ENCODE assay signal across 8 mouse cellular contexts in the genomic region with DNA sequence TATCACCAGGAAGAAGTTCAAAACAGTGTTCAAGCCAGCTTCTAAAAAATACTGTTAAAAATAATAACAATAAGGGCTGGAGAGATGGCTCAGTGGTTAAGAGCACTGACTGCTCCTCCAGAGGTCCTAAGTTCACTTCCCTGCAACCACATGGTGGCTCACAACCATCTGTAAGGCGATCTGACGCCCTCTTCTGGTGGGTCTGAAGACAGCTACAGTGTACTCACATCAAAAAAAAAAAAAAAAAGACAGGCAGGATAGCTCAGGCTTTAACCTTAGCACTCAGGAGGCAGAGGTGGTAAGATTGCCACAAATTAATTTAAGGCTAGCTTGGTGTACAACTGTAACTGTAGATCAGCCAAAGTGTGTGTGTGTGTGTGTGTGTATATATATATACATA. TPM values are rescaled to one million over a fixed set of nuclear protein-coding genes. Genes with fewer than 3 reads are reported as not detected.
A peak's percentile ranks its signal among the peaks of the same experiment; 100 is the strongest.
DNase-seq lines count a peak whose midpoint lies in the region; ATAC-seq and TF ChIP-seq lines count a peak whose summit lies in the region.

No protein-coding gene starts in this region.

- TF ChIP-seq POLR2A in kidney, adult 2 months (IDR thresholded peaks at IDR 0.05; ENCODE audit: low read depth, low read length), result no peak
- TF ChIP-seq POLR2A in ES-Bruce4 (IDR thresholded peaks at IDR 0.05; ENCODE audit: insufficient read depth, low read length), result no peak
- TF ChIP-seq POLR2A in brain, embryonic 14.5 days (IDR thresholded peaks at IDR 0.05; ENCODE audit: borderline replicate concordance, extremely low read depth, insufficient read depth, insufficient read length, poor library complexity, severe bottlenecking), result no peak

- H3K27me3 ChIP-seq in kidney, adult 2 months (replicated peaks; ENCODE audit: control insufficient read depth, insufficient read depth, low read length), result no peaks in the 10 kb centered on the region
- H3K27me3 ChIP-seq in ES-Bruce4 (ENCODE audit: control insufficient read depth, insufficient read depth, low read length, poor library complexity, severe bottlenecking), result no peaks in the 10 kb centered on the region
- no peaks in the 10 kb centered on the region for H3K27me3 ChIP-seq in midbrain, embryonic 15.5 days (replicated peaks)

- peaks cover 7% of the 10 kb centered on the region for H3K4me1 ChIP-seq in kidney, adult 2 months (ENCODE audit: control insufficient read depth, insufficient read depth, low read length)
- H3K4me1 ChIP-seq in ES-Bruce4 (ENCODE audit: control insufficient read depth, insufficient read depth, low read length), result no peaks in the 10 kb centered on the region
- H3K4me1 ChIP-seq in midbrain, embryonic 15.5 days, result peaks cover 26% of the 10 kb centered on the region

- H3K4me2 ChIP-seq in midbrain, embryonic 15.5 days, result no peak overlapping the region

- H3K4me3 ChIP-seq in kidney, adult 2 months (ENCODE audit: insufficient read depth, low read depth, low read length), result no peak overlapping the region
- no peak overlapping the region for H3K4me3 ChIP-seq in ES-Bruce4 (ENCODE audit: low read depth, low read length)
- H3K4me3 ChIP-seq in midbrain, embryonic 15.5 days, result no peak overlapping the region

- no peaks in the 10 kb centered on the region for H3K9me3 ChIP-seq in ES-Bruce4 (replicated peaks; ENCODE audit: control insufficient read depth, insufficient read depth, low read length, poor library complexity, severe bottlenecking)
- H3K9me3 ChIP-seq in midbrain, embryonic 15.5 days, result no peaks in the 10 kb centered on the region

- no peak overlapping the region for H3K27ac ChIP-seq in kidney, adult 2 months (ENCODE audit: insufficient read depth, low read depth, low read length)
- H3K27ac ChIP-seq in ES-Bruce4 (ENCODE audit: insufficient read depth, low read length), result no peak overlapping the region
- H3K27ac ChIP-seq in midbrain, embryonic 15.5 days, result no peak overlapping the region

- no peak overlapping the region for H3K9ac ChIP-seq in ES-Bruce4 (ENCODE audit: low read depth, poor library complexity, severe bottlenecking)
- H3K9ac ChIP-seq in midbrain, embryonic 15.5 days, result no peak overlapping the region

- H3K36me3 ChIP-seq in kidney, adult 2 months (ENCODE audit: control insufficient read depth, insufficient read depth, low read length), result no peaks in the 10 kb centered on the region
- H3K36me3 ChIP-seq in ES-Bruce4 (ENCODE audit: control insufficient read depth, insufficient read depth, low read length, poor library complexity, severe bottlenecking), result no peaks in the 10 kb centered on the region
- no peaks in the 10 kb centered on the region for H3K36me3 ChIP-seq in midbrain, embryonic 15.5 days (replicated peaks)

- TF ChIP-seq CTCF in kidney, adult 2 months (conservative IDR thresholded peaks at IDR 0.05; ENCODE audit: insufficient read depth, insufficient read length, low read depth, low read length), result peak; percentile 51
- TF ChIP-seq CTCF in ES-Bruce4 (IDR thresholded peaks at IDR 0.05; ENCODE audit: low read depth, low read length), result peak; percentile 54
- peak; percentile 15; the same call in 1 of the 2 replicates for TF ChIP-seq CTCF in brain, embryonic 14.5 days (IDR thresholded peaks at IDR 0.05; ENCODE audit: borderline replicate concordance, extremely low read depth, insufficient read depth, insufficient read length)

- 2% methylated on average over 2 of the region's 2 CpGs for WGBS in kidney, adult 2 months
- WGBS in midbrain, embryonic 15.5 days, result 0% methylated on average over 2 of the region's 2 CpGs

- DNase-seq in kidney, adult 2 months, result peak; percentile 68
- no peak for DNase-seq in kidney, adult 11 months
- peak; percentile 37 for DNase-seq in brain, embryonic 14.5 days (ENCODE audit: low read depth)
- DNase-seq in lung, postnatal 25 days (ENCODE audit: low spot score), result peak; percentile 49
- DNase-seq in ovary, postnatal 10 days (ENCODE audit: low spot score), result no peak
- no peak for DNase-seq in ovary, postnatal 36 days (ENCODE audit: low spot score)

- no peak for TF ChIP-seq EP300 in ES-Bruce4 (IDR thresholded peaks at IDR 0.05; ENCODE audit: insufficient read depth, low read depth, low read length)

- no peak for ATAC-seq in midbrain, embryonic 15.5 days (replicated peaks)

RNA-seq across cellular contexts. Expression of gene Gm20503, which starts 2.4 kb away (rescaled TPM):
- polyA plus RNA-seq in kidney, adult 2 months (2012; rRNA removed), result not detected in 2 replicates
- not detected in 2 replicates for polyA plus RNA-seq in ES-Bruce4 (2011; ENCODE audit: insufficient read depth, insufficient read length, low read depth, missing spikeins)
- not detected in 2 replicates for polyA plus RNA-seq in brain, embryonic 14.5 days (2012; rRNA removed)
- 9.1 and 9.4 TPM in 2 replicates for polyA plus RNA-seq in midbrain, embryonic 15.5 days (2015; fragmentation: Nextera tagmentation; extraction: Ambion mirVana)

RNA-seq across cellular contexts. Expression of gene Dnajc25, which starts 5.8 kb away (rescaled TPM):
- 2.7 and 3.1 TPM in 2 replicates for polyA plus RNA-seq in kidney, adult 2 months (2012; rRNA removed)
- 6.1 TPM in 2 replicates for polyA plus RNA-seq in ES-Bruce4 (2011; ENCODE audit: insufficient read depth, insufficient read length, low read depth, missing spikeins)
- 3.7 and 4.2 TPM in 2 replicates for polyA plus RNA-seq in brain, embryonic 14.5 days (2012; rRNA removed)
- 7.4 and 7.5 TPM in 2 replicates for polyA plus RNA-seq in midbrain, embryonic 15.5 days (2015; fragmentation: Nextera tagmentation; extraction: Ambion mirVana)

RNA-seq across cellular contexts. Expression of gene Ptgr1, which starts 13.7 kb away (rescaled TPM):
- polyA plus RNA-seq in kidney, adult 2 months (2012; rRNA removed), result 2.8 and 3.5 TPM in 2 replicates
- 17.9 and 19.8 TPM in 2 replicates for polyA plus RNA-seq in ES-Bruce4 (2011; ENCODE audit: insufficient read depth, insufficient read length, low read depth, missing spikeins)
- polyA plus RNA-seq in brain, embryonic 14.5 days (2012; rRNA removed), result 3.4 and 3.5 TPM in 2 replicates
- 3.2 and 4.2 TPM in 2 replicates for polyA plus RNA-seq in midbrain, embryonic 15.5 days (2015; fragmentation: Nextera tagmentation; extraction: Ambion mirVana)

RNA-seq across cellular contexts. Expression of gene Gng10, which starts 34.3 kb away (rescaled TPM):
- 6.4 and 7.1 TPM in 2 replicates for polyA plus RNA-seq in kidney, adult 2 months (2012; rRNA removed)
- polyA plus RNA-seq in ES-Bruce4 (2011; ENCODE audit: insufficient read depth, insufficient read length, low read depth, missing spikeins), result 18.3 and 18.4 TPM in 2 replicates
- polyA plus RNA-seq in brain, embryonic 14.5 days (2012; rRNA removed), result 76.2 and 79.9 TPM in 2 replicates
- 172 and 183 TPM in 2 replicates for polyA plus RNA-seq in midbrain, embryonic 15.5 days (2015; fragmentation: Nextera tagmentation; extraction: Ambion mirVana)

RNA-seq across cellular contexts. Expression of gene Zkscan16, which starts 57.2 kb away (rescaled TPM):
- 0.11 TPM in 1 of 2 replicates, not detected in the other for polyA plus RNA-seq in kidney, adult 2 months (2012; rRNA removed)
- polyA plus RNA-seq in ES-Bruce4 (2011; ENCODE audit: insufficient read depth, insufficient read length, low read depth, missing spikeins), result 0.49 and 1.2 TPM in 2 replicates
- 2.0 and 3.2 TPM in 2 replicates for polyA plus RNA-seq in brain, embryonic 14.5 days (2012; rRNA removed)
- polyA plus RNA-seq in midbrain, embryonic 15.5 days (2015; fragmentation: Nextera tagmentation; extraction: Ambion mirVana), result 1.8 and 2.7 TPM in 2 replicates

Comparison
In these comparisons a context has a peak if more than half of its experiments do, and no peak if none do; other contexts are left out.
1. DNase-seq: peak in kidney, adult 2 months (single experiment), brain, embryonic 14.5 days (single experiment) and lung, postnatal 25 days (single experiment); none in kidney, adult 11 months (single experiment), ovary, postnatal 10 days (single experiment) and ovary, postnatal 36 days (single experiment).
2. RNA of gene Gm20503, which starts 2.4 kb away (polyA plus RNA-seq): 9.1 to 9.4 TPM in midbrain, embryonic 15.5 days; not detected in kidney, adult 2 months, not detected in ES-Bruce4 and not detected in brain, embryonic 14.5 days; every median in the first group is over 10 times any median in the second.
3. Peak in every context shown above with its lines, with median percentiles within 50 percentile points of each other: CTCF ChIP-seq.